Mouse (Mus musculus) olfactory bulb, adult 2 months (tissue): ENCODE results near the gene Trpm3.

Experiments
- CTCF ChIP-seq: fragments of 200-500 bp; IDR thresholded peaks from 2 replicates; pipeline ENCODE4 v1.5.1; 2012; ENCODE audit warnings: low read depth, mild to moderate bottlenecking, low read length, moderate library complexity; ENCODE audit not compliant: insufficient read depth
- POLR2A ChIP-seq: fragments of 200-500 bp; IDR thresholded peaks from 2 replicates; pipeline ENCODE4 v1.6.1; 2012; ENCODE audit warnings: mild to moderate bottlenecking, low read depth, low read length, moderate library complexity; ENCODE audit not compliant: insufficient read depth

GRCm38 (mm10) chr19:23042168-23042733, 903.4 kb downstream of the Trpm3 start:
- TF ChIP-seq CTCF (no peak), POLR2A (no peak)
